Comparison of ENCODE assay signal across 8 mouse cellular contexts in the genomic region with DNA sequence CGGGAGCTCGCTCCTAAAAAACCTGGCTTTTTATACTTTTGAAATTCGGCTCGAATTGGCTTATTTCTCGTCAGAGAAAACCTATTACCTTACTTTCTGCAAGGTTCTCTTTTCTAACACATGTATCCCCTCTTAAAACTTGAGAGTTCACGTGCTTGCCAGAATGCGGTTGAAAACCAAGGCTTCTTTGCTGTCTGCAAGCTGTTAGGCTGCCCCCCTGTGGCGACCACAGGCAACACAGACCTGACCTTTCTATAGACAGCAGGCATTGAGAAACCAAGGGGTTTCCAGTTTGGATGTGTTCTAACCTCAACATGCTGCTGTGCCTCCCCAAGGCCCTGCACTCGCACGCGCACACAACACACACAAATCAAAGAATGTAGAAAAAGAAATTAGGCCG. TPM values are rescaled to one million over a fixed set of nuclear protein-coding genes. Genes with fewer than 3 reads are reported as not detected.
A peak's percentile ranks its signal among the peaks of the same experiment; 100 is the strongest.
DNase-seq lines count a peak whose midpoint lies in the region; ATAC-seq and TF ChIP-seq lines count a peak whose summit lies in the region.
"Had no signal": no experiment of that assay in that cellular context is flagged by ENCODE, and none has a peak within 500 bp of the region (broad histone marks: within the 10 kb centered on the region; RNA-seq: fewer than 3 reads in every experiment).

No protein-coding gene starts in this region.

- 27% methylated on average over 12 of the region's 12 CpGs for WGBS in kidney, embryonic 14.5 days

- no peak overlapping the region for H3ac ChIP-seq in C2C12 (ENCODE audit: control insufficient read depth, insufficient read length, low read depth)

- no peaks in the 10 kb centered on the region for H3K36me3 ChIP-seq in C2C12 (ENCODE audit: control insufficient read depth, insufficient read depth)
- no peaks in the 10 kb centered on the region for H3K36me3 ChIP-seq in kidney, embryonic 14.5 days (ENCODE audit: control insufficient read depth, insufficient read depth, low read length)
- H3K36me3 ChIP-seq: liver, embryonic 15.5 days had no signal

- H3K27ac ChIP-seq in kidney, embryonic 14.5 days (ENCODE audit: low read depth, low read length): peak overlapping the region; percentile 60; the same call in 1 of the 2 replicates
- H3K27ac ChIP-seq: liver, embryonic 15.5 days had no signal

- H3K4me2 ChIP-seq in kidney, embryonic 14.5 days (replicated peaks; ENCODE audit: low read depth, low read length): 0 out of 2 replicates have a peak overlapping the region, but pooled peaks have one; percentile 4
- H3K4me2 ChIP-seq: liver, embryonic 15.5 days had no signal

- 0 out of 2 replicates have a peak overlapping the region, but pooled peaks have one; percentile 24 for H3K9ac ChIP-seq in kidney, embryonic 14.5 days (ENCODE audit: low read depth, low read length)
- H3K9ac ChIP-seq: liver, embryonic 15.5 days had no signal

- no peaks in the 10 kb centered on the region for H3K79me2 ChIP-seq in C2C12 (ENCODE audit: control insufficient read depth, insufficient read depth)

- DNase-seq in ES-CJ7 (ENCODE audit: low read depth, low spot score): peak; percentile 93
- peak; percentile 90 for DNase-seq in cerebellum, postnatal 10 days
- DNase-seq in lung, postnatal 10 days: peak; percentile 83
- DNase-seq in spleen, adult 18-20 months: peak; percentile 44 to 74

- H3K79me3 ChIP-seq in C2C12 (ENCODE audit: low read depth): no peaks in the 10 kb centered on the region

- peak; percentile 84 for ATAC-seq in granulocyte monocyte progenitor cell, adult 5-6 weeks (replicated peaks; ENCODE audit: poor library complexity, severe bottlenecking)
- ATAC-seq in kidney, embryonic 14.5 days (ENCODE audit: low FRiP score, low TSS enrichment): no peak

- no peaks in the 10 kb centered on the region for H3K9me3 ChIP-seq in kidney, embryonic 14.5 days (ENCODE audit: control insufficient read depth, low read length)
- H3K9me3 ChIP-seq: liver, embryonic 15.5 days had no signal

- H3K27me3 ChIP-seq in C2C12 (ENCODE audit: control insufficient read depth, insufficient read depth, insufficient read length): no peaks in the 10 kb centered on the region
- no peaks in the 10 kb centered on the region for H3K27me3 ChIP-seq in kidney, embryonic 14.5 days (ENCODE audit: control insufficient read depth, insufficient read depth, low read length)

- TF ChIP-seq CTCF in C2C12 (IDR thresholded peaks at IDR 0.05; ENCODE audit: control insufficient read depth, insufficient read depth, insufficient read length): peak; percentile 56

- no peak overlapping the region for H3K4me3 ChIP-seq in C2C12 (ENCODE audit: insufficient read depth, poor library complexity, severe bottlenecking)
- H3K4me3 ChIP-seq in kidney, embryonic 14.5 days (ENCODE audit: low read length): no peak overlapping the region
- H3K4me3 ChIP-seq: liver, embryonic 15.5 days had no signal

- H3K4me1 ChIP-seq in kidney, embryonic 14.5 days (ENCODE audit: control insufficient read depth, insufficient read depth, low read length): peaks cover 8% of the 10 kb centered on the region; the same call in 1 of the 2 replicates
- H3K4me1 ChIP-seq: liver, embryonic 15.5 days had no signal

TF ChIP-seq in C2C12, 6 proteins besides CTCF, POLR2A, EP300 and RAD21:
- TF ChIP-seq USF1 (IDR thresholded peaks at IDR 0.05; ENCODE audit: low read depth) (peak; percentile 43), CEBPB (IDR thresholded peaks at IDR 0.05; ENCODE audit: low read depth) (peak; percentile 10), MAX (IDR thresholded peaks at IDR 0.05) (peak; percentile 77), MYOG (IDR thresholded peaks at IDR 0.05; ENCODE audit: control insufficient read depth, extremely low read depth, insufficient read length) (no peak)

RNA-seq across cellular contexts. Expression of gene Slc29a2, which starts 6.9 kb away (rescaled TPM):
- polyA plus RNA-seq in C2C12 (2012; fragmentation: generic; extraction: Trizol): 8.9 TPM
- total RNA-seq in granulocyte monocyte progenitor cell, adult 5-6 weeks (2014; fragmentation: Nextera tagmentation): 3.1 and 12.2 TPM in 2 replicates
- 2.5 and 4.2 TPM in 2 replicates for total RNA-seq in granulocyte monocyte progenitor cell, adult 5-6 weeks (2017)
- 3.5 and 7.9 TPM in 2 replicates for polyA plus RNA-seq in kidney, embryonic 14.5 days (2014; fragmentation: Nextera tagmentation; extraction: Ambion mirVana)

RNA-seq across cellular contexts. Expression of gene B4gat1, which starts 21.8 kb away (rescaled TPM):
- 28.1 TPM for polyA plus RNA-seq in C2C12 (2012; fragmentation: generic; extraction: Trizol)
- total RNA-seq in granulocyte monocyte progenitor cell, adult 5-6 weeks (2014; fragmentation: Nextera tagmentation): 4.8 and 6.1 TPM in 2 replicates
- total RNA-seq in granulocyte monocyte progenitor cell, adult 5-6 weeks (2017): 2.6 and 11.6 TPM in 2 replicates
- 35.7 and 44.8 TPM in 2 replicates for polyA plus RNA-seq in kidney, embryonic 14.5 days (2014; fragmentation: Nextera tagmentation; extraction: Ambion mirVana)

RNA-seq across cellular contexts. Expression of gene AC124502.3, which starts 21.9 kb away (rescaled TPM):
- 1.5 TPM for polyA plus RNA-seq in C2C12 (2012; fragmentation: generic; extraction: Trizol)
- 1.3 and 1.4 TPM in 2 replicates for total RNA-seq in granulocyte monocyte progenitor cell, adult 5-6 weeks (2014; fragmentation: Nextera tagmentation)
- 5.4 TPM in 1 of 2 replicates, not detected in the other for total RNA-seq in granulocyte monocyte progenitor cell, adult 5-6 weeks (2017)
- 1.2 and 1.5 TPM in 2 replicates for polyA plus RNA-seq in kidney, embryonic 14.5 days (2014; fragmentation: Nextera tagmentation; extraction: Ambion mirVana)

RNA-seq across cellular contexts. Expression of gene Brms1, which starts 24.4 kb away (rescaled TPM):
- polyA plus RNA-seq in C2C12 (2012; fragmentation: generic; extraction: Trizol): 55.3 TPM
- total RNA-seq in granulocyte monocyte progenitor cell, adult 5-6 weeks (2014; fragmentation: Nextera tagmentation): 32.0 and 35.7 TPM in 2 replicates
- total RNA-seq in granulocyte monocyte progenitor cell, adult 5-6 weeks (2017): 33.6 and 43.3 TPM in 2 replicates
- 43.3 and 57.5 TPM in 2 replicates for polyA plus RNA-seq in kidney, embryonic 14.5 days (2014; fragmentation: Nextera tagmentation; extraction: Ambion mirVana)

RNA-seq across cellular contexts. Expression of gene Npas4, which starts 26.7 kb away (rescaled TPM):
- 0.60 TPM for polyA plus RNA-seq in C2C12 (2012; fragmentation: generic; extraction: Trizol)
- total RNA-seq in granulocyte monocyte progenitor cell, adult 5-6 weeks (2014; fragmentation: Nextera tagmentation): not detected in 2 replicates
- total RNA-seq in granulocyte monocyte progenitor cell, adult 5-6 weeks (2017): not detected in 2 replicates
- not detected in 2 replicates for polyA plus RNA-seq in kidney, embryonic 14.5 days (2014; fragmentation: Nextera tagmentation; extraction: Ambion mirVana)
- polyA plus RNA-seq: liver, embryonic 15.5 days had no signal
